Mouse (Mus musculus) heart, adult 10 weeks (tissue): ENCODE results near the gene Bin2. TPM values are rescaled to one million over a fixed set of nuclear protein-coding genes. Genes with fewer than 3 reads are reported as not detected.

Experiments
- polyA plus RNA-seq: library from polyadenylated mRNA; stranded (reverse); fragments of 350-450 nt; fragmentation: Illumina TruSeq; extraction: RNeasy Lipid Tissue Mini Kit (QIAGEN cat#74804); gene quantifications from one replicate; pipeline ENCODE4 v1.2.3, GENCODE M21; 2014; ENCODE audit warnings: low read depth, low replicate concordance

The Bin2 gene
- polyA plus RNA-seq: 0.92 TPM

GRCm38 (mm10) chr15:100669337-100669736 is at the start of gene Bin2:
Bin2 (minus strand) TSS chr15:100669553.

GRCm38 (mm10) chr15:100687430-100687971 is 18.1 kb upstream of the Bin2 start, which contains the start of gene Cela1:
Cela1 (minus strand) TSS chr15:100687921.

GRCm38 (mm10) chr15:100636700-100637501 is 32.5 kb downstream of the Bin2 start, which contains the start of gene Smagp:
Smagp (minus strand) TSS chr15:100636940.

GRCm38 (mm10) chr15:100614996-100615824 is 54.1 kb downstream of the Bin2 start, which contains the start of gene Dazap2:
Dazap2 (plus strand) TSS chr15:100615349.

GRCm38 (mm10) chr15:100599276-100600046 is 69.9 kb downstream of the Bin2 start, which contains the start of gene Pou6f1:
Pou6f1 (minus strand) TSS chr15:100599984.

Other genes starting within 250 kb of the Bin2 start
- gene Gm5475, start 247.4 kb downstream of the Bin2 start, polyA plus RNA-seq: not detected
- gene Slc11a2, start 244.5 kb downstream of the Bin2 start, polyA plus RNA-seq: 17.3 TPM
- gene Letmd1, start 200.5 kb downstream of the Bin2 start, polyA plus RNA-seq: 14.9 TPM
- gene Csrnp2, start 174.1 kb downstream of the Bin2 start, polyA plus RNA-seq: 1.5 TPM
- 10.7 TPM for gene Tfcp2, start 117.5 kb downstream of the Bin2 start, polyA plus RNA-seq
- gene Pou6f1, start 69.6 kb downstream of the Bin2 start, polyA plus RNA-seq: 14.8 TPM
- 237 TPM for gene Dazap2, start 54.2 kb downstream of the Bin2 start, polyA plus RNA-seq
- gene Smagp, start 32.6 kb downstream of the Bin2 start, polyA plus RNA-seq: 19.5 TPM
- gene Cela1, start 18.4 kb upstream of the Bin2 start, polyA plus RNA-seq: 2.2 TPM
- 0.47 TPM for gene Galnt6, start 59.8 kb upstream of the Bin2 start, polyA plus RNA-seq
- 1.2 TPM for gene Slc4a8, start 92.2 kb upstream of the Bin2 start, polyA plus RNA-seq
- 0.50 TPM for gene Scn8a, start 200.3 kb upstream of the Bin2 start, polyA plus RNA-seq